Mouse (Mus musculus) kidney, adult 10 weeks (tissue): ENCODE results near the gene Mindy1. TPM values are rescaled to one million over a fixed set of nuclear protein-coding genes. Genes with fewer than 3 reads are reported as not detected.

Experiments
- polyA plus RNA-seq: library from polyadenylated mRNA; stranded (reverse); fragments of 350-450 nt; fragmentation: Illumina TruSeq; extraction: RNeasy Lipid Tissue Mini Kit (QIAGEN cat#74804); gene quantifications from one replicate; pipeline ENCODE4 v1.2.3, GENCODE M21; 2014; ENCODE audit warnings: low read depth, low replicate concordance

Mindy1 gene
- polyA plus RNA-seq: 128 TPM

GRCm38 (mm10) chr3:95281216-95282126 lies at the start of gene Mindy1, which contains the start of gene Prune1:
Gene Mindy1 (plus strand): TSS chr3:95281345.
Gene Prune1 (minus strand): TSS chr3:95282076.

GRCm38 (mm10) chr3:95241498-95241897 lies 39.6 kb upstream of the Mindy1 start, which contains the start of gene Gm128:
Gene Gm128 (minus strand): TSS chr3:95241598.

GRCm38 (mm10) chr3:95250783-95251424 lies 30.2 kb upstream of the Mindy1 start, which contains the start of gene Bnipl:
Gene Bnipl (minus strand): TSS chr3:95251193.

DNA sequence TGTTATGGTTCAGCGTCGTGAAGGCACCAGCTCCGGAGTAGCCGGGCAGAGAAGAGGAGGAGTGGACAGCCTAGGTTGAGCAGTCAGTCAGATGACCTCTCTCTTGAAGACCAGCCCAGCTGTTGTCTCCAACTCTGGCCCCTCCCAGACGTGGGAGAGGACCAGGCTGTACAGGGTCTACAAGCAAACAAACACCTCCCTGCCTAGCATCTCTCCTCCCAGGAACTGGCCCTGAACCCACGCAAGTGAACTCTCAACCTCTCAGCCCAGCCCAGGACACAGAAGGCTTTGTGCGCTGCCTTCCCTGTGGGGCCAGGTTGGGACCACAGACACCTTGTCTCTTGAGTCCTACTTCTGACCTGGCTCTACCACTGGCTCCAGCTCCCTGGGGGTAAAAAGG lies 26.0 kb downstream of the Mindy1 start, which contains the start of gene Anxa9:
TSS of gene Anxa9 (minus strand) at position 77 of the 400 bp plus-strand sequence.

DNA sequence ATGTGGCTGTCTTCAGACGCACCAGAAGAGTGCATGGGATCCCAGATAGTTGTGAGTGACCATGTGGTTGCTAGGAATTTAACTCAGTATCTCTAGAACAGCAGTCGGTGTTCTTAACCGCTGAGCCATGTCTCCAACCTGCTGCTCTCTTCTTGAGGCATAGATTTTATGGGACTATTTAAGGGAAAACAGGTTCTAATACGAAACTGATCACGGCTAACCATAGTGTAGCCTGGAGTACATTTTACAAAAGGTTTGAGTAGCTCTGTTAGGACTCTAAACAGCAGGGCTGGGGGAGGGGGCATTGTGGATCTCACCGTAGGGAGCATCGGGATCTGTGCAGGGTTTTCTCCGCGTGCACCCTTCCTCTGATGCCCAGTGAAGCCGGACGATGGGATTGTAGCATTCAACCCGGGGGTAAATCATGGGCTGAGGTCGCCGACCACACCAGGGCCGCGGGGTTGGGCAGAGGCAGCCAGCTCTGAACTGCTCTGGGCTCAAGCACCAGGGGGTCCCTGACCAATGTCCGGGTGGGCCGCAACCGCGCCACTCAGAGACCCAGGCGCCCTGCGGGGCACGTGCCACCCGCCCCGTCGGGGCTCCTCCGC lies 33.4 kb downstream of the Mindy1 start, which contains the start of gene Cers2:
TSS of gene Cers2 (plus strand) at position 306 of the 608 bp plus-strand sequence.

Other genes with a start within 250 kb of the Mindy1 start
- gene Psmd4, start 238.7 kb upstream of the Mindy1 start, polyA plus RNA-seq: 10.2 TPM
- 10.8 TPM for gene Pip5k1a, start 174.4 kb upstream of the Mindy1 start, polyA plus RNA-seq
- 6.6 TPM for gene Vps72, start 170.3 kb upstream of the Mindy1 start, polyA plus RNA-seq
- gene Tmod4, start 156.9 kb upstream of the Mindy1 start, polyA plus RNA-seq: not detected
- gene Scnm1, start 147.3 kb upstream of the Mindy1 start, polyA plus RNA-seq: 15.0 TPM
- gene Lysmd1, start 147.3 kb upstream of the Mindy1 start, polyA plus RNA-seq: 2.8 TPM
- gene Tnfaip8l2, start 139.0 kb upstream of the Mindy1 start, polyA plus RNA-seq: not detected
- 0.28 TPM for gene Sema6c, start 120.9 kb upstream of the Mindy1 start, polyA plus RNA-seq
- gene Gabpb2, start 63.4 kb upstream of the Mindy1 start, polyA plus RNA-seq: 22.5 TPM
- 17.8 TPM for gene Cdc42se1, start 52.6 kb upstream of the Mindy1 start, polyA plus RNA-seq
- gene Mllt11, start 49.2 kb upstream of the Mindy1 start, polyA plus RNA-seq: 28.7 TPM
- gene Gm128, start 39.7 kb upstream of the Mindy1 start, polyA plus RNA-seq: 0.73 TPM
- not detected for gene Bnipl, start 30.2 kb upstream of the Mindy1 start, polyA plus RNA-seq
- 11.0 TPM for gene Prune1, start 731 bp downstream of the Mindy1 start, polyA plus RNA-seq
- 1.9 TPM for gene Anxa9, start 25.8 kb downstream of the Mindy1 start, polyA plus RNA-seq
- gene Cers2, start 33.4 kb downstream of the Mindy1 start, polyA plus RNA-seq: 217 TPM
- gene Setdb1, start 75.9 kb downstream of the Mindy1 start, polyA plus RNA-seq: 13.2 TPM
- gene 4930558C23Rik, start 121.5 kb downstream of the Mindy1 start, polyA plus RNA-seq: not detected
- 32.3 TPM for gene Arnt, start 153.0 kb downstream of the Mindy1 start, polyA plus RNA-seq
- gene Ctsk, start 217.9 kb downstream of the Mindy1 start, polyA plus RNA-seq: 2.9 TPM
- 27.9 TPM for gene Ctss, start 245.4 kb downstream of the Mindy1 start, polyA plus RNA-seq